Mouse (Mus musculus): Measurements from ENCODE around the gene Gm2174.

Gm2174 gene

DNA sequence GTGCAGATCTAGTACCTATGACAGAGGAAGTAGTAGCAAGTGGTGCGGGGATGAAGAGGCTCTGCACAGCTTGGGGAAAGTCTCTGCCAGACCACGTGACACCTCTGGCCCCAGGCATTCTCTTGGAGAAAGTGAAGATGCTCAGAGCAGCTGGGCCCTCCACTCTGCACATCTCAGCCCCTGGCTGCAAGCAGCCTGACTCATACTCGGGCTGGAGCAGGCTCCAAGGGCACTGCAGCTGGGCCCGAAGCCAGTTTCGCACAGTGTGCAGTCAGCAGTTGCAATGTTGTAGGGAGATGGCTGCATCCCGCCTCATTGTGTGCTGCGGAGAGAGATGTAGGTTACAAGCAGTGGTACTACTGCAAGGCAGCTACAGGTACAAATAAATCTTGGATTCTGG, 49.5 kb downstream of the Gm2174 start:
- no peak for DNase-seq (ENCODE audit: low read depth, low spot score)

Data from skeletal muscle tissue, adult 2 months (tissue).